Mouse (Mus musculus) hindbrain, embryonic 11.5 days (tissue): ENCODE results near the gene Aco1. TPM values are rescaled to one million over a fixed set of nuclear protein-coding genes. Genes with fewer than 3 reads are reported as not detected.

Experiments
- ATAC-seq: fragments of 200-750 bp; cut with Nextera tagmentation; 2 replicates; pipeline ENCODE4 v1.8.0; 2017; ENCODE audit warnings: mild to moderate bottlenecking, moderate TSS enrichment, moderate library complexity; ENCODE audit not compliant: low FRiP score
- DNase-seq: peaks from one replicate; pipeline ENCODE4 v3.0.0-alpha.2; 2015; ENCODE audit warnings: low spot score
- H3K27ac ChIP-seq: fragments of 300-500 bp; sonication (generic); 2 replicates; pipeline ENCODE4 v1.5.1; 2014; ENCODE audit warnings: mild to moderate bottlenecking, low read depth, low read length
- H3K27me3 ChIP-seq: fragments of 300-500 bp; sonication (generic); 2 replicates; pipeline ENCODE4 v1.6.1; 2014; ENCODE audit warnings: mild to moderate bottlenecking, low read length, moderate library complexity, mixed read lengths; ENCODE audit not compliant: control insufficient read depth, insufficient read depth
- H3K36me3 ChIP-seq: fragments of 300-500 bp; sonication (generic); 2 replicates; pipeline ENCODE4 v1.6.1; 2014; ENCODE audit warnings: mild to moderate bottlenecking, low read length, moderate library complexity, mixed read lengths; ENCODE audit not compliant: control insufficient read depth, insufficient read depth
- H3K4me1 ChIP-seq: fragments of 300-500 bp; sonication (generic); replicated peaks from 2 replicates; pipeline ENCODE4 v1.6.1; 2014; ENCODE audit warnings: low read length, mixed read lengths; ENCODE audit not compliant: control insufficient read depth, insufficient read depth
- H3K4me2 ChIP-seq: fragments of 300-500 bp; sonication (generic); replicated peaks from 2 replicates; pipeline ENCODE4 v1.6.1; 2014; ENCODE audit warnings: mild to moderate bottlenecking, low read depth, low read length
- H3K4me3 ChIP-seq: fragments of 300-500 bp; sonication (generic); 2 replicates; pipeline ENCODE4 v1.5.1; 2014; ENCODE audit warnings: low read depth, low read length
- H3K9ac ChIP-seq: fragments of 300-500 bp; sonication (generic); 2 replicates; pipeline ENCODE4 v1.6.1; 2014; ENCODE audit warnings: low read depth, low read length
- H3K9me3 ChIP-seq: fragments of 300-500 bp; sonication (generic); 2 replicates; pipeline ENCODE4 v1.6.1; 2016; ENCODE audit warnings: low read length; ENCODE audit not compliant: control insufficient read depth
- WGBS: fragments of 180-500 bp; shearing (Covaris S2); extraction: QIAGEN DNeasy Blood & Tissue Kit; methylation state at CpG from one replicate; pipeline ENCODE4 v1.1.7; 2014; 5-methylcytosine and 5-hydroxymethylcytosine counted together
- polyA plus RNA-seq: library from polyadenylated mRNA; unstranded; fragments of >200 nt; fragmentation: Nextera tagmentation; extraction: Ambion mirVana; gene quantifications from 2 replicates; pipeline ENCODE4 v1.2.1, GENCODE M21; 2014

Gene Aco1
- polyA plus RNA-seq, 1 experiment from 2014 or later = 55.0 TPM

- Histone ChIP-seq H3K36me3 (no peaks in the 10 kb centered on the region), H3K9me3 (no peaks in the 10 kb centered on the region), H3K4me2 (no peak overlapping the region), H3K9ac (no peak overlapping the region), H3K4me1 (no peaks in the 10 kb centered on the region), H3K4me3 (no peak overlapping the region), H3K27me3 (no peaks in the 10 kb centered on the region), H3K27ac (no peak overlapping the region)
- DNase-seq = no peak
- no peak for ATAC-seq
- 95% methylated on average over 4 of the region's 4 CpGs for WGBS
Measured at GRCm38 (mm10) chr4:40153500-40153899, 10.6 kb downstream of the Aco1 start.

GRCm38 (mm10) chr4:40154751-40155150 lies 11.9 kb downstream of the Aco1 start:
- Histone ChIP-seq H3K9ac (no peak overlapping the region), H3K9me3 (no peaks in the 10 kb centered on the region), H3K4me1 (no peaks in the 10 kb centered on the region), H3K4me3 (no peak overlapping the region), H3K4me2 (no peak overlapping the region), H3K36me3 (no peaks in the 10 kb centered on the region), H3K27ac (no peak overlapping the region), H3K27me3 (no peaks in the 10 kb centered on the region)
- 98% methylated on average over 4 of the region's 4 CpGs for WGBS
- no peak for ATAC-seq
- DNase-seq = no peak

GRCm38 (mm10) chr4:40155467-40155999 lies 12.7 kb downstream of the Aco1 start:
- no peaks in the 10 kb centered on the region for H3K4me1 ChIP-seq
- DNase-seq = no peak
- no peak overlapping the region for H3K9ac ChIP-seq
- no peak overlapping the region for H3K4me2 ChIP-seq
- no peak overlapping the region for H3K4me3 ChIP-seq
- no peaks in the 10 kb centered on the region for H3K36me3 ChIP-seq
- no peak overlapping the region for H3K27ac ChIP-seq
- H3K9me3 ChIP-seq = no peaks in the 10 kb centered on the region
- 91% methylated on average over 13 of the region's 13 CpGs for WGBS
- ATAC-seq = no peak
- H3K27me3 ChIP-seq = no peaks in the 10 kb centered on the region

- no peaks in the 10 kb centered on the region for H3K9me3 ChIP-seq
- no peak for DNase-seq
- no peak for ATAC-seq
- H3K36me3 ChIP-seq = no peaks in the 10 kb centered on the region
- no peaks in the 10 kb centered on the region for H3K4me1 ChIP-seq
- WGBS = 79% methylated on average over 2 of the region's 2 CpGs
- H3K4me3 ChIP-seq = no peak overlapping the region
- no peaks in the 10 kb centered on the region for H3K27me3 ChIP-seq
- no peak overlapping the region for H3K27ac ChIP-seq
- no peak overlapping the region for H3K4me2 ChIP-seq
- no peak overlapping the region for H3K9ac ChIP-seq
Measured at GRCm38 (mm10) chr4:40156153-40156552, 13.3 kb downstream of the Aco1 start.

GRCm38 (mm10) chr4:40156582-40157499 lies 14.0 kb downstream of the Aco1 start:
- Histone ChIP-seq H3K4me1 (no peaks in the 10 kb centered on the region), H3K27ac (no peak overlapping the region), H3K9ac (no peak overlapping the region), H3K9me3 (no peaks in the 10 kb centered on the region), H3K27me3 (no peaks in the 10 kb centered on the region), H3K4me2 (no peak overlapping the region), H3K36me3 (no peaks in the 10 kb centered on the region), H3K4me3 (no peak overlapping the region)
- DNase-seq (no peak), ATAC-seq (no peak)
- WGBS = 84% methylated on average over 18 of the region's 18 CpGs

- Histone ChIP-seq H3K27me3 (no peaks in the 10 kb centered on the region), H3K4me1 (no peaks in the 10 kb centered on the region), H3K4me3 (no peak overlapping the region), H3K4me2 (no peak overlapping the region), H3K9me3 (no peaks in the 10 kb centered on the region), H3K9ac (no peak overlapping the region), H3K36me3 (no peaks in the 10 kb centered on the region), H3K27ac (no peak overlapping the region)
- WGBS = 84% methylated on average over 5 of the region's 5 CpGs
- DNase-seq (no peak), ATAC-seq (no peak)
Measured at GRCm38 (mm10) chr4:40157500-40158223, 14.8 kb downstream of the Aco1 start.

- WGBS = 86% methylated on average over 5 of the region's 5 CpGs
- DNase-seq = no peak
- Histone ChIP-seq H3K4me2 (no peak overlapping the region), H3K9ac (no peak overlapping the region), H3K4me1 (no peaks in the 10 kb centered on the region), H3K27ac (no peak overlapping the region), H3K9me3 (no peaks in the 10 kb centered on the region), H3K4me3 (no peak overlapping the region), H3K27me3 (no peaks in the 10 kb centered on the region), H3K36me3 (no peaks in the 10 kb centered on the region)
- ATAC-seq = no peak
Measured at GRCm38 (mm10) chr4:40158224-40158540, 15.3 kb downstream of the Aco1 start.

- H3K9me3 ChIP-seq = no peaks in the 10 kb centered on the region
- H3K4me3 ChIP-seq = no peak overlapping the region
- no peaks in the 10 kb centered on the region for H3K36me3 ChIP-seq
- 94% methylated on average over 8 of the region's 8 CpGs for WGBS
- no peak overlapping the region for H3K9ac ChIP-seq
- H3K27ac ChIP-seq = no peak overlapping the region
- no peaks in the 10 kb centered on the region for H3K27me3 ChIP-seq
- DNase-seq = no peak
- no peak overlapping the region for H3K4me2 ChIP-seq
- H3K4me1 ChIP-seq = no peaks in the 10 kb centered on the region
- ATAC-seq = no peak
Measured at GRCm38 (mm10) chr4:40160591-40161434, 17.9 kb downstream of the Aco1 start.
